Mouse (Mus musculus) lung, embryonic 16.5 days (tissue): Measurements from ENCODE around the gene Gm33543. TPM values are rescaled to one million over a fixed set of nuclear protein-coding genes. Genes with fewer than 3 reads are reported as not detected.
A peak's percentile ranks its signal among the peaks of the same experiment; 100 is the strongest.

Experiments used
- ATAC-seq: fragments of 200-750 bp; cut with Nextera tagmentation; 2 replicates; pipeline ENCODE4 v1.8.0; 2017; ENCODE audit warnings: low read depth, mild to moderate bottlenecking, moderate library complexity
- H3K27ac ChIP-seq: fragments of 300-500 bp; sonication (generic); 2 replicates; pipeline ENCODE4 v1.5.1; 2014; ENCODE audit warnings: mild to moderate bottlenecking, control low read depth, low read length
- H3K27me3 ChIP-seq: fragments of 300-500 bp; sonication (generic); 2 replicates; pipeline ENCODE4 v1.6.1; 2014; ENCODE audit warnings: low read depth, low read length, mixed read lengths; ENCODE audit not compliant: control insufficient read depth, insufficient read depth
- H3K36me3 ChIP-seq: fragments of 300-500 bp; sonication (generic); 2 replicates; pipeline ENCODE4 v1.6.1; 2014; ENCODE audit warnings: low read length; ENCODE audit not compliant: control insufficient read depth, insufficient read depth
- H3K4me1 ChIP-seq: fragments of 300-500 bp; sonication (generic); replicated peaks from 2 replicates; pipeline ENCODE4 v1.6.1; 2014; ENCODE audit warnings: low read length, mixed read lengths; ENCODE audit not compliant: control insufficient read depth, insufficient read depth
- H3K4me2 ChIP-seq: fragments of 300-500 bp; sonication (generic); 2 replicates; pipeline ENCODE4 v1.6.1; 2014; ENCODE audit warnings: low read depth, low read length, control low read depth
- H3K4me3 ChIP-seq: fragments of 300-500 bp; sonication (generic); 2 replicates; pipeline ENCODE4 v1.5.1; 2014; ENCODE audit warnings: mild to moderate bottlenecking, low read length, control low read depth
- H3K9ac ChIP-seq: fragments of 300-500 bp; sonication (generic); 2 replicates; pipeline ENCODE4 v1.6.1; 2014; ENCODE audit warnings: low read length, control low read depth
- H3K9me3 ChIP-seq: fragments of 300-500 bp; sonication (generic); 2 replicates; pipeline ENCODE4 v1.6.1; 2016; ENCODE audit warnings: low read length; ENCODE audit not compliant: control insufficient read depth
- WGBS: fragments of 180-500 bp; shearing (Covaris S2); extraction: QIAGEN DNeasy Blood & Tissue Kit; methylation state at CpG from one replicate; pipeline ENCODE4 v1.1.7; 2014; 5-methylcytosine and 5-hydroxymethylcytosine counted together
- polyA plus RNA-seq: library from polyadenylated mRNA; unstranded; fragments of >200 nt; fragmentation: Nextera tagmentation; extraction: Ambion mirVana; gene quantifications from 2 replicates; pipeline ENCODE4 v1.2.1, GENCODE M21; 2015

Gene Gm33543
- polyA plus RNA-seq, 1 experiment from 2014 or later = not detected

DNA sequence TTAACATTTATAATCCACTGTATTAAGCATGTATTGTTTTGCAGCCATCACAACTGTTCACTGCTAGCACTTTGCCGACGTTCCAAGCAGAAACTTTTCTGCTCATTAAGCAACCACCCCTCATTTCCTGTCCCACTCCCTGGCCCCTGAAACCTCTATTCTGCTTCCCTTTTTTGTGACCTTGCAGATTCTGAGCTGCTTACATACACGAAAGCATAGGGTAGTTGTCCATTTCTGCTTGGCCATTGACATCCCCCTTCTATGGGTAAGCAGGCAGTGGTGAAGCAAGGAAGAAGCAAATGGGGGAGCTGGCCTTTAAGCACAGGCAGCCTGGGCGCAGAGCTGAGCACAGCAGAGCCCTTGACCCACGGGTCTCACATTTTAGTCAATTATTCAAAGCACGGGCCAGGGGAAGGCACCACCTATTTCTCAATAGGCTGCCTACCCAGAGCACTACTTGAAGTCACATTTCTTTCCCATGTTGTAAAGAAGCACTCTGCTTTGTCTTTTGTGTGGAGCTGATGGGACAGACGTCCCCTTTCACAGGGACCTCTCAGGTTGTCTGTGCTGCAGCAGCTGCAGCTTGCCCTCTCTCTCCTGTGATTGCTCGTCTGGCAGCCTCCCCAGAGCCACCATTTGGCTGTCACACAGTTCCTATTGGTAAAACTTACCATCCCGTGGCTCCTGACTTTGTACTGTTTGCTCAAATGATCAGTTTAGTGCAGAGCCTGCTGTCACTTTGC, 25.1 kb downstream of the Gm33543 start:
- 15% methylated on average over 9 of the region's 9 CpGs for WGBS
- peak; percentile 62 for ATAC-seq
- Histone ChIP-seq H3K9ac (no peak overlapping the region), H3K27ac (no peak overlapping the region), H3K4me3 (no peak overlapping the region), H3K4me2 (no peak overlapping the region), H3K36me3 (no peaks in the 10 kb centered on the region), H3K9me3 (no peaks in the 10 kb centered on the region), H3K4me1 (peaks cover 8% of the 10 kb centered on the region; the same call in 1 of the 2 replicates), H3K27me3 (no peaks in the 10 kb centered on the region)

DNA sequence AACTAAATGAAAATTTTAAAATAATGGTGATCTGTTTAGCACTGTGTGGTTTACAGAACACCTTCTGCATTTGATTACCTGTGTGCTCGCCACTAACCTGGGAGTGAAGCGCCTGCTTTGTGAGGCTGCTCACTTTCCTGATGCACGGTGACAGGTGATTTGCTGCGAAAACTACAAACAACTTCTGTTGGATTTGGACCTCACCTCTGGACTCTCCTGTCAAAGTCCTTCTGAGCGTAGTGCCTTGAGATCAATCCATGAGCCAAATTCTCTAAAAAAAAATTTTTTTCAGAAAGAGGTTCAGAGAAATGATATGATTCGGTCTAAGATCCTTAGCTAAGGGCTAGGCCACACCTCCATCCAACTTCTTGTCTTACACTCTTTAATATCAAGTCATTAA, 28.4 kb downstream of the Gm33543 start:
- WGBS = 86% methylated on average over 6 of the region's 6 CpGs
- ATAC-seq = no peak
- H3K36me3 ChIP-seq = no peaks in the 10 kb centered on the region
- peaks cover 8% of the 10 kb centered on the region; the same call in 1 of the 2 replicates for H3K4me1 ChIP-seq
- H3K9ac ChIP-seq = no peak overlapping the region
- H3K9me3 ChIP-seq = no peaks in the 10 kb centered on the region
- H3K4me2 ChIP-seq = no peak overlapping the region
- no peaks in the 10 kb centered on the region for H3K27me3 ChIP-seq
- no peak overlapping the region for H3K4me3 ChIP-seq
- H3K27ac ChIP-seq = no peak overlapping the region

DNA sequence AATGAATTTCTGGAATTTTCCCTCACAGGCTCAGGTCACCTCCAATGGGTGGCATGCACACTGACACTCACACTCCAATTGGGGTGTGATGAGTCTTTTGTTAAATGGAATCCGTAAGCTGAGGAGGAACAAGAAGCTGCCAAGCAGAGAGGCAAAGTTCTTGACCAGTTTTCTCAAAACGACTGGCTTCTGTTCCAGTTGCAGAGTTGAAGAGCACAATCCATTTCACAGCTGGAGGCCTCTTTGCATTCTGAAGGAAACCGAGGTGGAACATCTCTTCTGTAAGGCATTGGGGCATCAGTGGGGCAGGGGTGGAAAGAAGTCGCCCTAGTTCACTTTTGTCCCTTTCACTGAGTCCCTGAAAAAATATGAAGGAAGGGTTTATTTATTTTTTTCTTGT, 30.9 kb downstream of the Gm33543 start:
- ATAC-seq = no peak
- no peaks in the 10 kb centered on the region; the same call in 1 of the 2 replicates for H3K4me1 ChIP-seq
- no peaks in the 10 kb centered on the region for H3K27me3 ChIP-seq
- H3K27ac ChIP-seq = no peak overlapping the region
- 71% methylated on average over 4 of the region's 4 CpGs for WGBS
- no peak overlapping the region for H3K4me2 ChIP-seq
- no peak overlapping the region for H3K4me3 ChIP-seq
- H3K9me3 ChIP-seq = no peaks in the 10 kb centered on the region
- H3K36me3 ChIP-seq = no peaks in the 10 kb centered on the region
- H3K9ac ChIP-seq = no peak overlapping the region

DNA sequence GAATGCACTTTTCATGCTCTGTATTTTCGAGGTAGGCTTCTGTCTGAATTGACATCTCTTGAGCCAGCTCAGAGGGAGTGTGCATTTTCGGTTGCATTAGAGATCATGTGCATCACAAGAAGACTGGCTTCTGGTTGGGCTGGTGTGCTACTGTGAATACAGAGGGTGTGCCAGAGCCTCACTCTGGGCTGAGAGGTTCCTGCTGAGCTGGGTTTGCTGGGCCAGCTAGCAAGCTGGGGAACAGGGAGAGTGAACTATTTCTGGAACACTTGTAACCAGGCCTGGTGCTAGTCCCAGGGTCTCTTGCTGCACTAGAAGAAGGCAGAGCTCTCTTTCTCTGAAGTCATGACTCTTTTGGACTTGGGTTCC, 41.3 kb downstream of the Gm33543 start:
- Histone ChIP-seq H3K27ac (no peak overlapping the region), H3K9me3 (no peaks in the 10 kb centered on the region), H3K4me1 (no peaks in the 10 kb centered on the region), H3K4me2 (no peak overlapping the region), H3K27me3 (no peaks in the 10 kb centered on the region), H3K9ac (no peak overlapping the region), H3K4me3 (no peak overlapping the region), H3K36me3 (no peaks in the 10 kb centered on the region)
- ATAC-seq = no peak
- WGBS = 40% methylated on average over 2 of the region's 2 CpGs

DNA sequence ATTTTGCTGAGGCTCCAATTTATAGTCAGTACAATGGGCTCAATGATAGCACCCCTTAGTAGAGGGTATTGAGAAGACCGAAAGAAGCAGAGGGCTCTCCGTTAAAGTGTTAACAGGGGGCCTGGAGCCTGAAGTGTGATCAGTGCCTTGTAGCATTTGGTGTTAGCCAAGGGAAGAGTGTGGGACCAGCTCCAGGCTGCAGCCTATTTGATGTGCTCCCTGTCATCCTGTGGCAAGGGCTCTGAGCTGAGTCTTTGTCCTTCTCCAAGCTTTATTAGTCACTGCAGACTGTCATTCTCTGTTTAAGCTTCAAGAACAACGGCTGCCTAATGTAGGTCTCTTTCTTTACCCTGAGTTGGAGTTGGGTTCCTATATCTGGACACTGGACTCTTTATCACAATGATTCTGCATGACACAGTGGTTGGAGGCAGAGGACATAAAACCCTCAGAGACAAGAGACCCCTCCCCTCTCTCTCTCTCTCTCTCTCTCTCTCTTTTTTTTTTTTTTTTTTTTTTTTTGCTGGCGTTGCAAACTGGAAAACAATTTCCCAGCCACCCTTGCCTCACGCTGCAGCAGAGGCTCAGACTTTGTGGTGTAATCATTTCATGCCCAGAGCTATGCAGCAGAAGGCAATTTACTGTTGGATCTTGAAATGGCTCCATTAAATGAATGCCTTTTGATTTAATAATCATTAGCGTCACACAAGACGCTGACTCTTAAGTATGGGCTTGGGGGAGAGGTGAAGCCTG, 41.9 kb downstream of the Gm33543 start:
- Histone ChIP-seq H3K27me3 (no peaks in the 10 kb centered on the region), H3K27ac (no peak overlapping the region), H3K4me3 (no peak overlapping the region), H3K4me2 (no peak overlapping the region), H3K9me3 (no peaks in the 10 kb centered on the region), H3K36me3 (no peaks in the 10 kb centered on the region), H3K9ac (no peak overlapping the region), H3K4me1 (no peaks in the 10 kb centered on the region)
- 60% methylated on average over 7 of the region's 7 CpGs for WGBS
- ATAC-seq = no peak

DNA sequence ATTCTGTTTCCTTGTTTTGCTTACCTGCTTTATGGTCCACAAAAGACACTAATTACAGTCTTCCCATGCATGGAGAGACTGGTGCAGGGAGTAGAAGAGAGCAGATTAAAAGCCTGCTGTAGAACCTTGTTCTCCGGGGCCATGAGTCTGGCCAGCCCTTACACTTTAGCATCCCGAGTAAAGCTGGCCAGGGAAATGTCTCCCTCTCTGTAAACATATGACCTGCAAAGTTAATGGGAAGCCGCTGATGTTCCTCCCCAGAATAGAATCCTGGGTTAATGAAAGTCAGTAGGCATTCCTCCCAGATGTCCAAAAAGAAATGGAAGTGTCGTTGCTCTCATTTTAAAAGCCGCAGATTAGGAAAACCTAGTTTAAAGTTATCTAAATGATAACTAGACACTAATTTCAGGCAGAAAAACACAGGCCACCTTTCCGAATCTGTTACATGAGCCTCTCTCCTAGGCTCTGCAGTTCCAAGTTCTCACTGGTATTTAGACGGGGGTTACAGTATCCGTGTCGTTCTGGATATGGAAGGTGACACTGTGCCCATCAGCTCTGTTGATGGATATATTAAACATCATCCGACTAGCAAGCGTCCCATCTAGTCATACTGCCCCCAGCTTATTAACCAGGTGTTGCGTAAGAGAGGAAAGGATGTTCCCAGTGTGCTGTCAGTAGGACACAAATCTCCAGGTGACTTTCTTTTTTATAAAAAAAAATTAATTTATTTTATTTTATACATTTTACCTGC, 44.9 kb downstream of the Gm33543 start:
- 83% methylated on average over 12 of the region's 12 CpGs for WGBS
- Histone ChIP-seq H3K27ac (no peak overlapping the region), H3K4me1 (no peaks in the 10 kb centered on the region), H3K4me2 (no peak overlapping the region), H3K9me3 (no peaks in the 10 kb centered on the region), H3K9ac (no peak overlapping the region), H3K27me3 (no peaks in the 10 kb centered on the region), H3K4me3 (no peak overlapping the region), H3K36me3 (no peaks in the 10 kb centered on the region)
- ATAC-seq = no peak

DNA sequence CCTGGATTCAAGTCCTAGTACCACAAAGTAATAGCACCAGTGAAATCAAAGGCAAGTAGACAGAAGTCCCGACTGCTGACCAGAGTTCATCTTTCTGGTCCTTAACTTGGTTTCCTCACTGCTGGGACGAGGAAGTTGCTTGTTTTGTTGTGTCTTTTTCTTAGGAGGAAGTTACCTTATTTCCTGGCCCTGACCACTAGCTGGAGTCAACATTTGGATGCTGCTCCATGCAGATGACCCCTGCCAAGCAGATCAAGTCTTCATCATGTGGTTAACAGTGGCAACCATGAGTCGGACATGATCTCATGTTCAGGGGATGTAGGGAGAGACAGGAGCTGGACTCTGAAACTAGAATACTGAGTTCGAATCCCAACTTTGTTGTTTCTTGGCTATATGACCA, 47.2 kb downstream of the Gm33543 start:
- Histone ChIP-seq H3K9me3 (no peaks in the 10 kb centered on the region), H3K27me3 (no peaks in the 10 kb centered on the region), H3K9ac (no peak overlapping the region), H3K4me3 (no peak overlapping the region), H3K36me3 (no peaks in the 10 kb centered on the region), H3K27ac (no peak overlapping the region), H3K4me2 (no peak overlapping the region), H3K4me1 (no peaks in the 10 kb centered on the region)
- no peak for ATAC-seq
- 88% methylated on average over 4 of the region's 4 CpGs for WGBS

DNA sequence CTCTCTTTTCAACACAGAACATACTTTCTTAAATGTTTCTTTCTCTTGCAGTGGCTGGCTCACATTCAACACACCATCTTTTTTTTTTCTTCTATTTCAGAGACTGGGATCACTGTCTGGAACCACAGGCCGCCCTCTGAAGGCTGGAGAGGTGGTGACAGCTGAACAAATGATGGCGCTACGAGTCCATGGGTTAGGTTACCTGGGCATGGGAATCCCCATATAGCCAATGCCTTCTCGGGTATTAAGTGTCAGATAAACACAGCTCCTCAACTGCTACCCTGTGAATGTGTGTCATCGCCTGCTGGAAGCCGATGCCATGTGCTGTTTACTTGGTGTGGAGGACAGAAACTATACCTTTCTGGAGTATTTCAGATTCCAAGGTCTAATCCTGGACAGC, 48.0 kb downstream of the Gm33543 start:
- no peaks in the 10 kb centered on the region for H3K9me3 ChIP-seq
- no peak overlapping the region for H3K4me3 ChIP-seq
- no peaks in the 10 kb centered on the region for H3K36me3 ChIP-seq
- H3K4me2 ChIP-seq = no peak overlapping the region
- ATAC-seq = no peak
- H3K4me1 ChIP-seq = no peaks in the 10 kb centered on the region
- H3K27ac ChIP-seq = no peak overlapping the region
- H3K9ac ChIP-seq = no peak overlapping the region
- H3K27me3 ChIP-seq = no peaks in the 10 kb centered on the region
- 80% methylated on average over 6 of the region's 6 CpGs for WGBS

DNA sequence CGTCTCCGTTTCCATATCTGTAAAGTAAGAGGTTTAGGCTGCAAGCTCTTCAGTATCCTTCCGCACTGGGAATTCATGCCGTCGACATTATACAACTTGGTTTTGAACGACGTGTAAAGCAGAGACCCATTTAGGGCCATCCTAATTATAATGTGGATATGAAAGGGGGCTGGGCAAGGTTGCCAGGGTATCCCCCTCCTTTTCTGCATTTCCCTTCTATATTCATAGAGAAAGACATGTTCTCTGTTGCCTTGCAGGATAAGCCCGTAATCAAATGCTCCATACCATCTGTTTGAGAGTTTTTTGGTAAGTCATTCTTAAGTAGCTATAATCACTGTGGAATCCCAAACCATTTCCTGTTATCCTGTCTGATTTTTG, 51.3 kb downstream of the Gm33543 start:
- Histone ChIP-seq H3K4me3 (no peak overlapping the region), H3K36me3 (no peaks in the 10 kb centered on the region), H3K27me3 (no peaks in the 10 kb centered on the region), H3K9ac (no peak overlapping the region), H3K9me3 (no peaks in the 10 kb centered on the region), H3K4me2 (no peak overlapping the region), H3K27ac (no peak overlapping the region), H3K4me1 (no peaks in the 10 kb centered on the region)
- 81% methylated on average over 8 of the region's 8 CpGs for WGBS
- no peak for ATAC-seq
